Mouse (Mus musculus): ENCODE data around the gene Trmt2b. TPM values are rescaled to one million over a fixed set of nuclear protein-coding genes. Genes with fewer than 3 reads are reported as not detected.
A peak's percentile ranks its signal among the peaks of the same experiment; 100 is the strongest.

The Trmt2b gene
- polyA plus RNA-seq, 1 experiment from 2014 or later = 9.2 TPM

DNA sequence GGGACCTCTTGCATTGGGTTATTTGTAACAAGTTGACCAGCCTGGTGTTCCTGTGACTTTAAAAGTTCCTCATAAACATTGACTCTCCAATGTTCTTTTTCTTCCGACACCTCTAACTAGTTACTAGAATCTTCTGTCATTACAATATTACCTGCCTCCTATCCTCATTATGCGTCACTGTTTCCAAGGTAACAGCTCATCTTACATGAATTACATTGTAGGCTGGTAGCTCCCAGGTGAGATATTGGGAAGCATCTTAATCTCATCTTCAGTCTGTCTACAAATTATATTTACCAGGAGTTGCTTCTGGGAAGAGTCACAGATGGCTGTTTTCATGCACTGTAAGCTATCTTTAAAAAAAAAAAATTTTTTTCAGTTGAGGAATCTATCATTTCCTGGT is 8.3 kb upstream of the Trmt2b start:
- Histone ChIP-seq H3K27me3 (ENCODE audit: poor library complexity, severe bottlenecking) (peaks cover 31% of the 10 kb centered on the region), H3K4me1 (no peaks in the 10 kb centered on the region), H3K9me3 (no peaks in the 10 kb centered on the region), H3K36me3 (replicated peaks) (no peaks in the 10 kb centered on the region), H3K4me3 (no peak overlapping the region), H3K27ac (no peak overlapping the region)
- DNase-seq (ENCODE audit: extremely low spot score, low spot score) = no peak
- WGBS = 92% methylated on average over 2 of the region's 2 CpGs

DNA sequence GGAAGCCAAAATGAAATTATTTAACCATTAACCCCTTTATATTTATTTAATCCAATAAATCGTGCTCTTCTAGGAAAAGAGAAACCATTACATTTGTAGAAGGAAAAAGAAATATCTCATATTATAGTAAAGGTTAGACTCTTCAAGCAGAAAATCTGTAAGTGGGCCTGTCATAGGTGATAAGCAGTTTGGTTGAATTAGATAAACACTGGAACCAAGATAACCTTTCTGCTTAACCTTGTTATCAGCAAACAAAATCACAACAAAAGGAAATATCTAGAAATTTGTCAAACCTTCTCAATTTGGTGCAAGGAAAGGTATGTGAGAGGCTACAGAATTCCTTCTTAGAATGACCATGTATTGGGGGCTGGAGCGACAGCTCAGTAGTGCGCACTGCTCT is 3.7 kb upstream of the Trmt2b start:
- peaks cover 47% of the 10 kb centered on the region for H3K27me3 ChIP-seq (ENCODE audit: poor library complexity, severe bottlenecking)
- DNase-seq (ENCODE audit: extremely low spot score, low spot score) = no peak
- H3K4me1 ChIP-seq = peaks cover 12% of the 10 kb centered on the region
- 87% methylated on average over 3 of the region's 3 CpGs for WGBS
- no peak overlapping the region for H3K4me3 ChIP-seq
- H3K9me3 ChIP-seq = no peaks in the 10 kb centered on the region
- H3K36me3 ChIP-seq (replicated peaks) = no peaks in the 10 kb centered on the region
- no peak overlapping the region for H3K27ac ChIP-seq

DNA sequence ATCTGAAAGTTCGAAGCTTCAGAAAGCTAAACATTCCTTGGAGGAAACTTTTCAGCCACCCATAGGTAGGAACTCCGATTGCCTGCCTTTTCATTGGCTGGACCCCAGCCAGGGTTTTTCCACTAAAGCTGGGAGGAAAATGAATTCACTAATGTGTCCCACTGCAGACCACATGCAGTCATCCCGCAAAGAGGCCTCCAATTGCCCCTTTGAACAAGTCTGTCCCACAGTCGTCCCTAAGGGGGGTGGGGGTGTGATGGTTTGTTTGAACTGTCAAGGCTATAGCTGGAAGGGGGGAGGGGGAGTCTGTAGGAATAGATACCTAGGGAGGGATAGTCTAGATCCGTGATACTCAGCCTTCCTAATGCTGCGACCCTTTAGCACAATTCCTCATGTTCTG is 1.1 kb downstream of the Trmt2b start:
- WGBS = 39% methylated on average over 6 of the region's 6 CpGs
- no peak for DNase-seq (ENCODE audit: extremely low spot score, low spot score)
- no peaks in the 10 kb centered on the region for H3K9me3 ChIP-seq
- no peaks in the 10 kb centered on the region for H3K36me3 ChIP-seq (replicated peaks)
- H3K4me1 ChIP-seq = peaks cover 13% of the 10 kb centered on the region
- peak overlapping the region; percentile 12; the same call in 1 of the 2 replicates for H3K4me3 ChIP-seq
- no peak overlapping the region for H3K27ac ChIP-seq
- H3K27me3 ChIP-seq (ENCODE audit: poor library complexity, severe bottlenecking) = peaks cover 45% of the 10 kb centered on the region

DNA sequence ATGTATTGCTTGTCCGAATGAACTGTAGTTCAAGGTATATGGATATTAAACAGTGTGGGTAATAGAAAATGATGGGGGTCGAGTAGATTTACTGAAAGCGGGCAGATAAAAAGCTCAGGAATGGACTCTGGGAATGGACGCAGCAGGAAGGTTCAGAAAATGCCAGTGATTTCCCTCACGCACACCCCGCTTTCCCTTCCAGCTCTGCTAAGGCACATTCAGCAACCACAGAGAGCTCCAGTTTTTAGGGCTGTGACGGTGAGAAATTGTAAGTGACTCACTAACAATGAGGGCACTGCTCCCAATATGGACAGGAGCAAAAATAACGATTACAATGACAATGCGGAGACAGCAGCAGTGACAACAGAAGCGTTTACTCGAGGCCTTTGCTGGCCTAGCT is 14.7 kb downstream of the Trmt2b start:
- H3K4me1 ChIP-seq = no peaks in the 10 kb centered on the region
- peaks cover 21% of the 10 kb centered on the region for H3K27me3 ChIP-seq (ENCODE audit: poor library complexity, severe bottlenecking)
- no peak for DNase-seq (ENCODE audit: extremely low spot score, low spot score)
- H3K9me3 ChIP-seq = no peaks in the 10 kb centered on the region
- no peak overlapping the region for H3K27ac ChIP-seq
- no peaks in the 10 kb centered on the region for H3K36me3 ChIP-seq (replicated peaks)
- 81% methylated on average over 11 of the region's 11 CpGs for WGBS
- H3K4me3 ChIP-seq = no peak overlapping the region

DNA sequence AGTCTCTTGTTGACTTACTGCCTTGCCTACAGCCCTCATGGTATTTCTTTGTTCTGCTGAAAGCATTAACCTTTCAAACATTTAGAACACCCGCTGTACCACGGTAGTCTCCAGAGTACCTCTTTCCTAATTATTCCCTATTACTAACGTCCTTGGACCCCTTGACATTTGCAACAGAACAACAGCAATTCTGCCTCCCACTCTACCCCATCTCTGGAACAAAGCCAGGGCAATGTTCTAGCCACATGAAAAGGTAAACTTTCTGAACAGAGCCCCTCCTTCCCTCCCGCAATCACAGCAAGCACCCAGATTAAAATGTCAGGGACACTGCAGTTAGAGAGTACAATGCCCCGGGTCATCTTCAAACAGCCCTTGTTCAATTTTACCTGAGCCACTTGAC is 15.6 kb downstream of the Trmt2b start:
- H3K27me3 ChIP-seq (ENCODE audit: poor library complexity, severe bottlenecking) = peaks cover 21% of the 10 kb centered on the region
- 63% methylated on average over 5 of the region's 5 CpGs for WGBS
- H3K4me3 ChIP-seq = no peak overlapping the region
- DNase-seq (ENCODE audit: extremely low spot score, low spot score) = no peak
- H3K27ac ChIP-seq = no peak overlapping the region
- no peaks in the 10 kb centered on the region for H3K36me3 ChIP-seq (replicated peaks)
- no peaks in the 10 kb centered on the region for H3K9me3 ChIP-seq
- no peaks in the 10 kb centered on the region for H3K4me1 ChIP-seq

DNA sequence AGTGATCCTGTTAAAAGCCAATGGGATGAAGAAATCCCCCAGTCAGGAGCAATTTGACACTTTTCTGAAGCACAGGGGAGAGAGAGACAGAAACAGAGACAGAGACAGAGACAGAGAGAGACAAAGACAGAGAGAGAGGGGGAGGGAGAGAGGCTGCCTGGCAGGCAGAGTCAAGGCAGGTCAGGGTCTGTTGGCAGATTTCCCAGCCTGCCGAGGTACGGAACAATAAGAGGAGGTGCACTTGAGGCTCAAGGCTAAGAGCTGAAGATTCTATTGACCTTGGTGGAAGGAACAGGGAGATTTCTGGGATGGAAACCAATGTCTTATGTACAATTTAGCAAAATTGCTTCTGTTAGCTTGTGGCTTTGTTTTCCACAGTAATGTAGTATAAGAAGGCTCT is 28.6 kb downstream of the Trmt2b start:
- Histone ChIP-seq H3K27ac (no peak overlapping the region), H3K27me3 (ENCODE audit: poor library complexity, severe bottlenecking) (peaks cover 4% of the 10 kb centered on the region; the same call in 1 of the 2 replicates), H3K4me3 (no peak overlapping the region), H3K4me1 (no peaks in the 10 kb centered on the region), H3K36me3 (replicated peaks) (no peaks in the 10 kb centered on the region), H3K9me3 (no peaks in the 10 kb centered on the region)
- 84% methylated on average over 2 of the region's 2 CpGs for WGBS
- no peak for DNase-seq (ENCODE audit: extremely low spot score, low spot score)

DNA sequence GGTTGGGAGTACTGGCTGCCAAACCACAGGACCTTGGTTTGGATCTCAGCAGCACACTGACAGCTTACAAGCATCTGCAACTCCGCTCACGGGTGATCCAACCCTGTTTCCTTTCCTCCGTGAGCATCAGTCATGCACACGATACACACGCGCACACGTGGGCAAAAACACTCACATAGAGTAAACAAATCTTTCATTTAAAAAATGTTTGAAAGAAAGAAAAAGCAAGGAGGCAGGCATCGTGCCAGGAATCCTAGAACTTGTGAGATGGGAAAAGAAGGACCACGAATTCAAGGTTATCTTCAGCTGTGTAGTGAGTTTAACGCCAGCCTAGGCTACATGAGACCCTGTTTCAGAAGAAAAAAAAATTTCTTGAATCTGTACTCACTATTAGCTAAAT is 30.8 kb downstream of the Trmt2b start:
- Histone ChIP-seq H3K27ac (no peak overlapping the region), H3K4me3 (no peak overlapping the region), H3K4me1 (no peaks in the 10 kb centered on the region), H3K36me3 (replicated peaks) (0 out of 2 replicates have a peak, but pooled peaks cover 4% of the 10 kb centered on the region), H3K9me3 (no peaks in the 10 kb centered on the region), H3K27me3 (ENCODE audit: poor library complexity, severe bottlenecking) (peaks cover 13% of the 10 kb centered on the region)
- WGBS = 92% methylated on average over 10 of the region's 10 CpGs
- DNase-seq (ENCODE audit: extremely low spot score, low spot score) = no peak

DNA sequence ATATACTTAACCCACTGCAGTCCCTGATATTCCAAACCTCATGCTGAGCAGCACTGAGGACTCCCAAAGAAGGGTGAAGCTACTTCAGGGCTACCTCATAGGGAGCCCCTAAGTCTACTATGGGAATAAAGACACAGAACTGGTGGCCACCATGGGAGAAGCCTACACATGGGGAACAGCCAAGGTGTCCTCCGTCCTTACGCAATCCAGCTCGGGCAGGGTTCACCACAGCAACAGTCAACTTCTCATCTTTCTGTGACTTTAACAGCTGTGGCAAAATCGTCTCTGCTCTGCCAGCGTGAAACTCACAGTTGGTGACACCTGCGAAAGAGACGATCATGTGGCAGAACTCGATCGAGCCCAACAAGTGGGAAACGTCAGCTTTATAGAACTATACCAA is 38.5 kb downstream of the Trmt2b start:
- 94% methylated on average over 10 of the region's 10 CpGs for WGBS
- no peaks in the 10 kb centered on the region for H3K9me3 ChIP-seq
- no peak for DNase-seq (ENCODE audit: extremely low spot score, low spot score)
- no peak overlapping the region for H3K27ac ChIP-seq
- no peak overlapping the region for H3K4me3 ChIP-seq
- no peaks in the 10 kb centered on the region for H3K4me1 ChIP-seq
- 0 out of 2 replicates have a peak, but pooled peaks cover 9% of the 10 kb centered on the region for H3K36me3 ChIP-seq (replicated peaks)
- peaks cover 15% of the 10 kb centered on the region for H3K27me3 ChIP-seq (ENCODE audit: poor library complexity, severe bottlenecking)

DNA sequence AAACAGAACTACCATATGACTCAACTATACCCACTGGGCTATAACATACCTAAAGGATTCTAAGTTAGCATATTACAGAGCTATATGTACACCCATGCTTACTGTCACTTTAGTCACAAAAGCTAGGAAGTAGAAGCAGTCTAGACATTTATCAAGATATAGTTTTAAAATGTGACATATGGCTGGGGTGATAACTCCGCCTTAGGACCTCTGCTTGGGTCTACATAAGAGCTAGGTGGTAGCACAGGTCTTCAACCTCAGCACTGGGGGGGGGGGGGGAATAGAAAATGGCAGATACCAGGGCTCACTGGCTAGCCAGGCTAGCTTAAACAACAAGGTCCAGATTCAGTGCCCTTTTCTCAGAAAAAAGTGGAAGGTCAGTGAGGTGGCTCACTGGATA is 43.7 kb downstream of the Trmt2b start:
- Histone ChIP-seq H3K9me3 (no peaks in the 10 kb centered on the region), H3K36me3 (replicated peaks) (no peaks in the 10 kb centered on the region), H3K4me3 (no peak overlapping the region), H3K27ac (no peak overlapping the region), H3K4me1 (no peaks in the 10 kb centered on the region), H3K27me3 (ENCODE audit: poor library complexity, severe bottlenecking) (no peaks in the 10 kb centered on the region)
- 95% methylated on average over 1 of the region's 1 CpGs for WGBS
- no peak for DNase-seq (ENCODE audit: extremely low spot score, low spot score)

DNA sequence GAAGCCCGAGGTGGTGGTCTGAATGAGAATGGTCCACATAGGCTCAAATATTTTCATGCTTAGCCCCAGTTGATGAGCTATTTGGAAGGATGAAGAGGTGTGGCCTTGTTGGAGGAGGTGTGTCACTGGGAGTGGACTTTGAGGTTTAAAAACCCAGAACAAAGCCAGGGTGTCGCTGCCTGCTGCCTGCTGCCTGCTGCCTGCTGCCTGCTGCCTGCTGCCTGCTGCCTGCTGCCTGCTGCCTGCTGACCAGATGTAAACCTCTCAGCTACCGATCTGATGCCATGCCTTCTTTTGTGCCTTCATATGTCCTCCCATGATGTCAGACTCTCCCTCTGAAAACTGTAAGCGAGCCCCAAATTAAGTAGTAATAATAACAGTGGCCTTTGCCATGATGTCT is 54.9 kb downstream of the Trmt2b start, which contains the start of gene Nox1:
Nox1 (minus strand) TSS at position 101 of the 400 bp plus-strand sequence.
- no peak for DNase-seq (ENCODE audit: extremely low spot score, low spot score)
- 53% methylated on average over 4 of the region's 4 CpGs for WGBS
- Histone ChIP-seq H3K27me3 (ENCODE audit: poor library complexity, severe bottlenecking) (peaks cover 59% of the 10 kb centered on the region), H3K4me1 (no peaks in the 10 kb centered on the region), H3K4me3 (no peak within 1 kb of the TSS), H3K9me3 (no peaks in the 10 kb centered on the region), H3K27ac (no peak within 1 kb of the TSS), H3K36me3 (replicated peaks) (no peaks in the 10 kb centered on the region)

DNA sequence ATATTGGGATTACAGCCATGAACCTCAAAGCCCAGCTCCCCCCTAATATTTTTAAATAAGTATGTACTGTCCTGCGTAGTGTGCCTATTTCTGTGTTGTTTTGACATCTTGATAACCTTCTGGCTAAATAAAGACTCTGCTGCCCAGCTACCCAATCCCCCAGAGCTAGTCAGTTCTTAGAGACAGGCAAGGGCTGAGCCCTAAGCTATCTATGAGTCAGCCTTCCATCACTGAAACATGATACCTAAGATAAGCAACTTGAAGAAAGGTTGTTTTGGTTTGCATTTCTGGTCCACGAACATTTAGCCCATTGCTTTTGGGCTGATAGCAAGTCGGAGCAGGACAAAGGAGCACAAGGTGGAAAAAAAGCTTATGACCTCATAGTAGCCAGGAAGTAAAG is 56.2 kb downstream of the Trmt2b start:
- H3K27ac ChIP-seq = no peak overlapping the region
- no peaks in the 10 kb centered on the region for H3K4me1 ChIP-seq
- H3K36me3 ChIP-seq (replicated peaks) = no peaks in the 10 kb centered on the region
- peaks cover 59% of the 10 kb centered on the region for H3K27me3 ChIP-seq (ENCODE audit: poor library complexity, severe bottlenecking)
- H3K9me3 ChIP-seq = no peaks in the 10 kb centered on the region
- DNase-seq (ENCODE audit: extremely low spot score, low spot score) = no peak
- WGBS = 74% methylated on average over 3 of the region's 3 CpGs
- no peak overlapping the region for H3K4me3 ChIP-seq

DNA sequence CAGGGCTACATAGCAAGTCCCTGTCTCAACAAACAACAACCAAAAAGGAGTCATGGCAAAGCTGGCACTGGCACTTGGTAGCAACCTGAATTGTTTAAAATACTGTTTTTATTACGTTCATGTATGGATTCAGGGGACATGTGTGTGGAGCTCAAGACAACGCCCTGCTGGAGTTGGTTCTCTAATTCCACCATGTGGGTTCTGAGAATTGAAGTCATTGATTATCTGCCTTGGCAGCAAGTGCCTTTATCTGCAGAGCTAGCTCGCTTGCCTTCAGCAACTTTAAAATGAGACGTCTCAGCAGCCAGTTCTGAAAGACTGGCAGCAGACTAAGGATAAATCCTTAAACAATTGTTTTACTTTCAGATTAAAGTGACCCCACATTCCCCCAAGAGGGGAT is 58.6 kb downstream of the Trmt2b start:
- Histone ChIP-seq H3K9me3 (no peaks in the 10 kb centered on the region), H3K36me3 (replicated peaks) (no peaks in the 10 kb centered on the region), H3K4me3 (no peak overlapping the region), H3K27me3 (ENCODE audit: poor library complexity, severe bottlenecking) (peaks cover 55% of the 10 kb centered on the region), H3K27ac (no peak overlapping the region), H3K4me1 (no peaks in the 10 kb centered on the region)
- 54% methylated on average over 4 of the region's 4 CpGs for WGBS
- no peak for DNase-seq (ENCODE audit: extremely low spot score, low spot score)

DNA sequence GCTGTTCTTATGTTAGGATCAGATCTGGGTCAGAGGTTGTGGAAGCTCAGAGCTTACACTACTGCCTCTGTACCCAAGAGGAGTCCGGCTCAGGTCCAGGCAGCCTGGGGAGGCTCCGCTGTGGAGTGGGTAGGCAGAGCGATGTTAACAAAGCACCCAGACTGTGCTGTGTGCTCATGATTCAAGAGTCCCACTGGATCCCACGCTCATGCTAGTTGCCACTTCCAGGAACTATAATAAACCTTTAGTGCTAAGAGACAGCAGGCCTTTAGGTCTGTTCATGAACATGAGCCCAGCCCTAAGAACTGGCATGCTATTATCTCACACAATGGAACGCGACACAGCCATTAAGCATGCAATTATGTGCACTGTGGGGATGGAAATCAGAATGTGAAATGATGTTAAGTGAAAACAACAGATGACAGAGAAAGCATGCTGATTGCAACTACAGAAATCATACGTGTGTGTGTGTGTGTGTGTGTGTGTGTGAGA is 65.6 kb downstream of the Trmt2b start:
- no peaks in the 10 kb centered on the region for H3K36me3 ChIP-seq (replicated peaks)

DNA sequence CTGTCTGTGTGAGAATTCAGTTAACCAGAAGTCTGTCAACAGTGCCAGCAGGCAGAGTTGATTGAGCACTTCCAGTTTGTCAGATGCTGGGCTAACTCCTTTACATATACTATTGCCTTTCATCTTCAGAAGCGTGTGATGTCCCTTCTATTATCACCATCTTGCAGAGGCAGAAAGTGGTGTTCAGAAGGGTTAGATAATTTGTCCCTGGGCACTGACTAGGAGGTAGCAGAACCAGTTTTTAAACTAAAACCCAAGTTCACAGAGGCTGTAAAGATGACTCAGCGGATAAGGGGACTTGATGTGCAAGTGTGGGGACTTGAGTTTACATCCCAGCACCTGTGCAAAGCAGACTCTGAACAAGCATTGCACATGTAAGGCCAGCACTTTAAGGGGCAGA is 68.3 kb downstream of the Trmt2b start:
- Histone ChIP-seq H3K27me3 (ENCODE audit: poor library complexity, severe bottlenecking) (peaks cover 33% of the 10 kb centered on the region), H3K4me1 (no peaks in the 10 kb centered on the region), H3K36me3 (replicated peaks) (no peaks in the 10 kb centered on the region), H3K27ac (no peak overlapping the region), H3K9me3 (no peaks in the 10 kb centered on the region), H3K4me3 (no peak overlapping the region)
- 85% methylated on average over 2 of the region's 2 CpGs for WGBS
- no peak for DNase-seq (ENCODE audit: extremely low spot score, low spot score)

More for the DNA sequence above, 65.6 kb downstream of the Trmt2b start:
- H3K27ac ChIP-seq = no peak overlapping the region
- no peaks in the 10 kb centered on the region for H3K4me1 ChIP-seq
- no peak for DNase-seq (ENCODE audit: extremely low spot score, low spot score)
- H3K4me3 ChIP-seq = no peak overlapping the region
- peaks cover 41% of the 10 kb centered on the region for H3K27me3 ChIP-seq (ENCODE audit: poor library complexity, severe bottlenecking)
- H3K9me3 ChIP-seq = no peaks in the 10 kb centered on the region
- 86% methylated on average over 7 of the region's 7 CpGs for WGBS
